Mouse (Mus musculus): ENCODE results near the gene Il2ra. TPM values are rescaled to one million over a fixed set of nuclear protein-coding genes. Genes with fewer than 3 reads are reported as not detected.

Gene Il2ra
- polyA plus RNA-seq, 1 experiment from 2014 or later, result 0.16 TPM

DNA sequence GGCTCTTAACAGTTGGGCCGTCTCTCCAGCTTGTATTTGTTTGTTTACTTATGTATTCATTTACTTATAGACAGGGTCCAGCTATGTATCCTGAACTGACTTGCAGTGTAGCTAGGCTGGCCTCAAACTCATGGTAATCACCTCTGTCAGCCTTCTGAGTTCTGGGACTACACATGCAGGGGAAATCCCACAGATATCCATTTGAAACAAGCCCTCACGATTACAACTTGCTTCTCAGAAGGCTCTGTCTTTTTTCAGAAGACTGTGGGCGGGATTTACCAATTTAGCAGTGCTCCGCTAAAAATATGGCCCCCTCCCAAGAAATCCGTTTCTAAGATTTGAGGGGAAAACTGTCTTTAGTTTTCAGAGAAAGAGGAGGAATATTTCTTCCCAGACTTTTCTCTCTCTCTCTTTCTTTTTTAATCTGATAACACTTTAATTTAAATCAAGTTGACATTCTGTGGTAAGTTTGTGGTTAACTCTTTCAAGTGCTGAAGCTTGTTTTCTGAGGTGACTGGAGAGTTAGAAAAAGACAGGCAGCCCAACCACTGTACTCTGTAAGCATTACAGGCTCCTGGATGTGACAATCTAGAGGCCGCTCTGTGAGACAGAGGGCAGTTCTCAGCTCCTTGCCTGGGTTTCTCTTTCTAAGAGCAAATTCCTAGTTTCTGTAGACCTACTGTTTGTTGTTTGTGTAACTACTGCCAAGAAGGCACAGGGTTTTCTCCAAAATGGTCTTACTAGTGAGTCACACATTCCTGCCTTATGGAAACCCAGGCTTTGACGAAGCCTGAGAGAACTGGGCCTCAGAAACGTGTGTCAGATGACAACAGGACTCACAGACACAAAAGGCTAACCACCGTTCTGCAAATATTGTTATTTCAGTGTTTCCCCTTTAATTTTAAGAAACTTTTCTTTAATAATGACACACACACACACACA lies 12.7 kb downstream of the Il2ra start:
- H3K36me3 ChIP-seq, result no peaks in the 10 kb centered on the region
- WGBS, result 77% methylated on average over 9 of the region's 9 CpGs
- H3K27me3 ChIP-seq, result no peaks in the 10 kb centered on the region
- no peak overlapping the region for H3K27ac ChIP-seq
- H3K4me1 ChIP-seq (replicated peaks), result no peaks in the 10 kb centered on the region
- H3K4me3 ChIP-seq (replicated peaks), result no peak overlapping the region
- H3K9me3 ChIP-seq, result no peaks in the 10 kb centered on the region
- H3K9ac ChIP-seq (replicated peaks), result no peak overlapping the region
- no peak for ATAC-seq
- no peak overlapping the region for H3K4me2 ChIP-seq (replicated peaks)

DNA sequence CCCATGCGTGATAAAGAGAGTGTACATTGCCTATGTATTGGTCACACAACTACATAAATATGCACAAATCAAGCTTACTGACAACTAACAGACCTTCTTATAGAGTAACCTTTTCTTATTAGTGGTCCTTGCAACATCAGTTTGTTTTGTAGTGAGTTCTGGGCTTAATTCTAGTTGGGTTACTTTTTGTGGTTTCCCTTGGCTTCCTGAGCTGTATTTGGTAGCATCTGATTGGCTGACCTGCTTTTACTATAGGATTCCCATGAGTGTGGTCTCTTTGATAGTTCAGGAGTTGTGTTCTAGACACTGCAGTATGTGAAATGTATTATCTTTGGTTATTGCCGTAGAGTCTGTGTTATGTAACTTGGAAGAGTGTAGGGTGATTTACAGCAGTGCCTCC lies 15.0 kb downstream of the Il2ra start:
- H3K4me3 ChIP-seq (replicated peaks), result no peak overlapping the region
- no peak for ATAC-seq
- H3K9ac ChIP-seq (replicated peaks), result no peak overlapping the region
- H3K4me1 ChIP-seq (replicated peaks), result no peaks in the 10 kb centered on the region
- H3K27me3 ChIP-seq, result no peaks in the 10 kb centered on the region
- no peaks in the 10 kb centered on the region for H3K36me3 ChIP-seq
- no peak overlapping the region for H3K4me2 ChIP-seq (replicated peaks)
- no peak overlapping the region for H3K27ac ChIP-seq
- 93% methylated on average over 2 of the region's 2 CpGs for WGBS
- no peaks in the 10 kb centered on the region for H3K9me3 ChIP-seq

DNA sequence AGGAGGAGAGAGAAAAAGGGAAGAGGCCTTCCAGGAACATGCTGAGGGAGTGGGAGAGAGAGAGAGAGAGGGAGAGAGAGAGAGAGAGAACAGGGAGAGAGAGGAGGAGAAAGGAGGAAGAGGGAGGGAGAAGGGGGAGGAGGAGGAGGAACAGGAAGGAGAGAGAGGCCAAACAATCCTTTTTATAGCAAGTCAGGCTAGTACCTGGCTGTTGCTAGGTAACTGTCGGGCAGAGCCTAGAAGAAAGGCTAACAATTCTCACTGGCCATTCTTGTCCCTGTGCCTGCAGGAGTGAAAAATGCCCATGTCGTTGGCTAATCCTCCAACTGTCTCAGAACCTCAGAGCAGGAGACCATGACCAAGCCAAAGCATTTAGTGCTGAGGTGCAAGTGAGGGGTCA lies 16.7 kb downstream of the Il2ra start:
- Histone ChIP-seq H3K4me1 (replicated peaks) (no peaks in the 10 kb centered on the region), H3K27ac (no peak overlapping the region), H3K36me3 (no peaks in the 10 kb centered on the region), H3K9me3 (no peaks in the 10 kb centered on the region), H3K27me3 (no peaks in the 10 kb centered on the region), H3K4me3 (replicated peaks) (no peak overlapping the region), H3K9ac (replicated peaks) (no peak overlapping the region), H3K4me2 (replicated peaks) (no peak overlapping the region)
- no peak for ATAC-seq
- WGBS, result 17% methylated on average over 2 of the region's 2 CpGs

DNA sequence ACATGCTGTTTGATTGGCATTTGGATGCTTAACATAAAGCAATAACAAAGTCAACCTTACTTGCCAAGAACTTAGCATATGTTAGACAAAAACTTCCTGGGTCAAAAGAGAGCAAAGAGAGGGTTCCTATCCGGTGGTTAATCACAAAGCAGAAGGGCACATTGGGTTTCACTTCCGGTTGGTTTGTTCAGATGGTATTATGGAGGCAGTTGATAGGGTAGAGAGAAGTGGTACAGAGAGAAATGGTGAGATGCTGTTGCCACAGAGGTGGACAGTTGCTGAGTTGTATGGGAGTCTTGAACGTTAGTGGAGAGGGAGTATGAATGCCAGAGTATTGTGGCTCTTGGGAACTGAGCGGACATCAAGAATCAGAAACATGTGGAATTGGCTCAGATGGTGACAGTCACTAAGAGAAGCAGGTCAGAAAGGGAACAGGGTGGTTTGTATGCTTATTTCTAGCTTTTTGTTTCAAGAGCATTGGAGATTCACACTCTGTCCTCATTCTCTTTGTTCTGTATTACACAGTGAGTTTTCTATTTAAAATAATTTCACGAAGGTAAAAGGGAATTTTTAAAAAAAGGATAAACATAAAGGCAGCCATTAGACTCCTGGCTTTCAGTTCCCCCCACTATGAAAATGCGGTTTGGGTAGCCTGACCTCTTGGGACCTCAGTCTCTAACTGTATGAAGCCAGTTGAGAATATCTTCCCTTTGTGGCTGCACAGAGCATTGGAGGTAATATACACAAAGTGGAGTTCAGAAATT lies 19.7 kb downstream of the Il2ra start:
- H3K27me3 ChIP-seq, result no peaks in the 10 kb centered on the region
- H3K4me1 ChIP-seq (replicated peaks), result no peaks in the 10 kb centered on the region
- H3K4me3 ChIP-seq (replicated peaks), result no peak overlapping the region
- H3K9me3 ChIP-seq, result no peaks in the 10 kb centered on the region
- no peak for ATAC-seq
- no peak overlapping the region for H3K27ac ChIP-seq
- H3K4me2 ChIP-seq (replicated peaks), result no peak overlapping the region
- WGBS, result 86% methylated on average over 6 of the region's 6 CpGs
- no peaks in the 10 kb centered on the region for H3K36me3 ChIP-seq
- H3K9ac ChIP-seq (replicated peaks), result no peak overlapping the region

DNA sequence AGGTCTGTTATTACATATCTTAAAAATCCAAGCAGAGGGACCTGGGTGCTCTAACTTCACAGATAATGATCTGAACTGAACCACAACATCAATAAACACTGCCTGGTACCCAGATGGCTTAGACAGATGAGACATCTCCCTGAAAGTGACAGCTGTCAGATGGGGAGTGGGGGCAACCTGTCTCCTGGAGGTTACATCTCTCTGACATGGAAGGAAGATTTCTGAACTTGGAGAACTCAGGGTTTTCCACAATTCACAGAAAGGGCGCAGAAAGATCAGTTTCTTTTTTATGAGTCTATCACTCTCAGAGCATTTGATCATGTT lies 20.3 kb downstream of the Il2ra start:
- no peaks in the 10 kb centered on the region for H3K4me1 ChIP-seq (replicated peaks)
- no peak overlapping the region for H3K9ac ChIP-seq (replicated peaks)
- H3K9me3 ChIP-seq, result no peaks in the 10 kb centered on the region
- H3K4me2 ChIP-seq (replicated peaks), result no peak overlapping the region
- 100% methylated on average over 1 of the region's 1 CpGs for WGBS
- H3K4me3 ChIP-seq (replicated peaks), result no peak overlapping the region
- no peak for ATAC-seq
- H3K36me3 ChIP-seq, result no peaks in the 10 kb centered on the region
- H3K27me3 ChIP-seq, result no peaks in the 10 kb centered on the region
- no peak overlapping the region for H3K27ac ChIP-seq

DNA sequence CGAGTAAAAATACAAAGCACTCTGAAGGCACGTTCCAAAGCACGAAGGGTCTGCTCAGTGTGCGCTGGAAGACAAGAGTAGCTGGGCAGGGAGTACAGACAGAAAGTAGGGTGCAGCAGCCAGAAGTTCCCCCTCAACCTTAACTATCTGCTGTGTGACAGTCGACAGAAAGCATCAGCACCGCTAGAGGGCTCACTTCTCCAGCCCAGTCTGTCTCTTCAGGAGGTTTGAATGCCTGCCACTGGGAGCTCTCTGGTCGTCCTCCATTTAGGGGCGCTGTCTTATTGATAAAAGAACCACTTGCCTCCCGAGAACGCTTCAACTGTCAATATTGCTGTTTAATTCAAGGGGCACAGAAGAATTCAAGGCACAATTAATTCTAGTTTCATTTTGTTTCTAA lies 21.4 kb downstream of the Il2ra start:
- Histone ChIP-seq H3K9me3 (no peaks in the 10 kb centered on the region), H3K4me3 (replicated peaks) (peak overlapping the region; percentile 11; the same call in 1 of the 2 replicates), H3K27me3 (no peaks in the 10 kb centered on the region), H3K36me3 (no peaks in the 10 kb centered on the region), H3K4me1 (replicated peaks) (no peaks in the 10 kb centered on the region), H3K27ac (no peak overlapping the region), H3K4me2 (replicated peaks) (peak overlapping the region; percentile 36), H3K9ac (replicated peaks) (no peak overlapping the region)
- WGBS, result 4% methylated on average over 10 of the region's 10 CpGs
- ATAC-seq, result peak; percentile 95

DNA sequence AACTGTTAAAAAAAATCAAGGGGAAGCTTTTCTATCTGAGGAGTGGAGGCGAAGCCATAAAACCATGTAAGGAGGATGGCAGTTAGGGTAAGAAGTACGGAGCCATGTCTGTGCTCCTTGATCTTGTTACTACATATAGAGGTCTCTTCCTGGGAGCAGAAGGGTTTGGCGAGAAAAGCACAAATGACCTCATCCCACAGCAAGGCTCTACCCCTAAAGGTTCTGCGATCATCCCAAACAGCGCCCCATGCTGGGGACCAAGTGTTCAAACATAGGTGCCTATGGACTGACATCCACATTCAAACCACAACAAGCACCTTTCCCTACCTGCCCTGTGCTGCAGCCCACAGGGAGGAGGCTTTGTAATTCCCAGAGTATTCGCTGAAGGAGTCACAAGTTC lies 21.8 kb downstream of the Il2ra start:
- Histone ChIP-seq H3K4me3 (replicated peaks) (peak overlapping the region; percentile 11; the same call in 1 of the 2 replicates), H3K27me3 (no peaks in the 10 kb centered on the region), H3K4me1 (replicated peaks) (no peaks in the 10 kb centered on the region), H3K36me3 (no peaks in the 10 kb centered on the region), H3K27ac (no peak overlapping the region), H3K9me3 (no peaks in the 10 kb centered on the region), H3K4me2 (replicated peaks) (peak overlapping the region; percentile 36), H3K9ac (replicated peaks) (no peak overlapping the region)
- peak; percentile 82 for ATAC-seq
- WGBS, result 48% methylated on average over 6 of the region's 6 CpGs

DNA sequence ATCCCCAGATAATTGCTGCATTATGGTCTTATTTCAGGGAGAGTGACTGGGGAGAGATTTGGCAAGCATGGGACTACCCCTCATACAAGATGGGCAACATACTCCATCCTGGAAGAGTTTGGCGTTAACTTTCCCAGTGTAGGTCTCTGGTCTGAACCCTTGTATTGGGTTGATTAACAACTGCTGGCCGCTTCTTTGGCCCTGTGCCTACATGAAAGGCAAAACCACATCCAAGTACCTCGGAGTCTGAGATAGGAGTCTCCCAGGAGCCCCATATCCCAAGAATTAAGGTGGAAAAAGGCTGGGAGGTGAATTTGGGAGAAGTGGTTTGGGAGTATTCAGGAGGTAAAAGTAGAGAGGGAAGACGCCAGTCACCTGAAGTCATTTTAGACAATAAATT lies 22.2 kb downstream of the Il2ra start:
- Histone ChIP-seq H3K27ac (no peak overlapping the region), H3K36me3 (no peaks in the 10 kb centered on the region), H3K4me2 (replicated peaks) (no peak overlapping the region), H3K9ac (replicated peaks) (no peak overlapping the region), H3K9me3 (no peaks in the 10 kb centered on the region), H3K27me3 (no peaks in the 10 kb centered on the region), H3K4me1 (replicated peaks) (no peaks in the 10 kb centered on the region), H3K4me3 (replicated peaks) (no peak overlapping the region)
- 92% methylated on average over 4 of the region's 4 CpGs for WGBS
- no peak for ATAC-seq

DNA sequence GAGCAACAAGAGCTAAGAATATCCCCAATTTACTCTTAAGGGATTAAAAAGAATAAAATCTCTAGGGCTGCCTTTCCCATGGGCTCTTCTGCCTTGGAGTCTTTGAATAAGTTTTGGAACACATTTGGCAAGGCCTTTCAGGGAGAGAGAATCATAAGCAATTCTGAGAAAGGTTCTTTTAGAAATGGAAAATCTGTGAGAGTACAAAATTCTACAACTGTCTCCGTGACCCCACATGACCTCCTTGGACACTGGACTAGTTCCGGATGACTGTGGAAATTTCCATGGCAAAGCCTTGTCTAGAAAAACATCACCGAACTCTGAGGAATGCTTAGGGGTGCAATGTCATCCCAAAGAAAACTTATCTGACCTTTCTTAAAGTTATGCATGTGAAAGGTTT lies 22.7 kb downstream of the Il2ra start:
- Histone ChIP-seq H3K9ac (replicated peaks) (no peak overlapping the region), H3K4me2 (replicated peaks) (no peak overlapping the region), H3K27ac (no peak overlapping the region), H3K9me3 (no peaks in the 10 kb centered on the region), H3K36me3 (no peaks in the 10 kb centered on the region), H3K27me3 (no peaks in the 10 kb centered on the region), H3K4me3 (replicated peaks) (no peak overlapping the region), H3K4me1 (replicated peaks) (no peaks in the 10 kb centered on the region)
- WGBS, result 87% methylated on average over 3 of the region's 3 CpGs
- ATAC-seq, result no peak

DNA sequence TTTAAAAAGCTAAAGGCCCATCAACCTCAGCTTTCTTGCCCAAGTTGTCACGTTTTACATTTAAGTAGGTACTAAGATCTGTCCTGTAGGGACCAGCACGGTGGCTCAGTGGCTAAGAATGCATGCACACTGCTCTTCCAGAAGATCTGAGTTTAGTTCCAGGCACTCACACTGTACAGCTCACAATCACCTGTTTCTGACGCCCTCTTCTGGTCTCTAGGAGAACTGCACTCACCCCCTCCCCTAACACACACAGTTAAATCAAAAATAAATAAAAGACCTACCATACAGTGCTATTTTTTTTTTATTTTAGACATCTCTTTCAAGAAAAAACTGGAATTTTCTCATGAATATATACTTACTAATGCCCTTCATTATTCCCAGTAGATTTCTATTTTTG lies 29.5 kb downstream of the Il2ra start:
- no peaks in the 10 kb centered on the region for H3K9me3 ChIP-seq
- no peaks in the 10 kb centered on the region for H3K4me1 ChIP-seq (replicated peaks)
- no peak overlapping the region for H3K4me3 ChIP-seq (replicated peaks)
- H3K9ac ChIP-seq (replicated peaks), result no peak overlapping the region
- no peaks in the 10 kb centered on the region for H3K27me3 ChIP-seq
- no peak for ATAC-seq
- no peaks in the 10 kb centered on the region for H3K36me3 ChIP-seq
- no peak overlapping the region for H3K27ac ChIP-seq
- H3K4me2 ChIP-seq (replicated peaks), result no peak overlapping the region
- WGBS, result 16% methylated on average over 3 of the region's 3 CpGs

DNA sequence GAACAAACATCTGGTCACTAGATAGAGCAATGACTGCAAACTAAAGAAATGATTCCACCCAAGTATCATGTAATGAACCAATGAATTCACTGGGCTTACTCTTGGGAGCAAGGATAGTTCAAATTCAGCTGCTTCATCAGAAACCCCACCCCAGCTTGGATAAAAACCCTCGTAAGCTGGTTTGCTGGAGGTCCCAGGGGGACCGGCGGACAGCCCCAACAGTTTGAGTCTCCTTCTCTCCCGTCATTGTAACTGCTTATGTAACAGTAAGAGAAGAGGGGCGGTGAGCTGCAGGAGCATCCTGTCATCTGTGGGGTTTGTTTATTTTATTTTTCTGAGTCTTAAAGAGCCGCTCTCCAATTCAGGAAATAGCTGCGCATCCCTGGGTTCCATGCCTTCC lies 37.0 kb downstream of the Il2ra start:
- 79% methylated on average over 7 of the region's 7 CpGs for WGBS
- Histone ChIP-seq H3K36me3 (no peaks in the 10 kb centered on the region), H3K4me2 (replicated peaks) (no peak overlapping the region), H3K4me3 (replicated peaks) (no peak overlapping the region), H3K27me3 (no peaks in the 10 kb centered on the region), H3K27ac (no peak overlapping the region), H3K4me1 (replicated peaks) (no peaks in the 10 kb centered on the region), H3K9me3 (no peaks in the 10 kb centered on the region), H3K9ac (replicated peaks) (no peak overlapping the region)
- no peak for ATAC-seq

DNA sequence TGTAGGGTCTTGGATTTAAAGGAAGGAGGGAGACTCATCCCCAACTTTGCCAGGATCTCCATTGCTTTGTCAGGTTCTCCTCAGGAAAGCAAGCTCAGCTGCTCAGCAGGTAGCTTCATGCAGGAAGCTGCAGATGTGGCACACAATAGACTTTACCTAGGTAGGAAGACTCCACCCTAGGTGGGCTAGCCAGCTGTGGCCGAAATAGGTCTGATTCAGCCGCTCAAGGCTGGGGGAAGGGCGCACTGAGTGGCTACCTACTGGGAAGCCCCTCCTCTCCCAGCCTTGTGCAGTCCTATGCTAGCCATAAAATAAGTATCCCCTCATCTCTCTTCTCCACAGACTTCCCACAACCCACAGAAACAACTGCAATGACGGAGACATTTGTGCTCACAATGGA lies 40.1 kb downstream of the Il2ra start:
- 56% methylated on average over 4 of the region's 4 CpGs for WGBS
- Histone ChIP-seq H3K9me3 (no peaks in the 10 kb centered on the region), H3K4me3 (replicated peaks) (no peak overlapping the region), H3K9ac (replicated peaks) (no peak overlapping the region), H3K27ac (no peak overlapping the region), H3K27me3 (no peaks in the 10 kb centered on the region), H3K36me3 (no peaks in the 10 kb centered on the region), H3K4me2 (replicated peaks) (no peak overlapping the region), H3K4me1 (replicated peaks) (no peaks in the 10 kb centered on the region)
- no peak for ATAC-seq
